Mouse (Mus musculus): ENCODE results near the gene Spib.

GRCm38 (mm10) chr7:44565414-44565813 is 33.5 kb upstream of the Spib start:
- TF ChIP-seq CTCF (IDR thresholded peaks at IDR 0.05) (no peak), POLR2A (IDR thresholded peaks at IDR 0.05; ENCODE audit: insufficient read depth, low read depth, low read length) (no peak), EP300 (IDR thresholded peaks at IDR 0.05; ENCODE audit: insufficient read depth, low read depth, low read length) (no peak)
